Mouse (Mus musculus) midbrain, embryonic 10.5 days (tissue): Measurements from ENCODE around the gene Sart3. TPM values are rescaled to one million over a fixed set of nuclear protein-coding genes. Genes with fewer than 3 reads are reported as not detected.
"Not testable (repeated sequence)": the region's sequence is repeated elsewhere in the genome, so short reads cannot be mapped to it uniquely, and the experiment has no call there.

ENCODE experiments used
- DNase-seq: peaks from one replicate; pipeline ENCODE4 v3.0.0-alpha.2; 2017; ENCODE audit warnings: low spot score
- H3K27ac ChIP-seq: fragments of 300-500 bp; sonication (generic); replicated peaks from 2 replicates; pipeline ENCODE4 v1.5.1; 2016; ENCODE audit warnings: mild to moderate bottlenecking
- H3K27me3 ChIP-seq: fragments of 300-500 bp; sonication (generic); 2 replicates; pipeline ENCODE4 v1.6.1; 2016; ENCODE audit warnings: low read depth, mild to moderate bottlenecking; ENCODE audit not compliant: poor library complexity, severe bottlenecking
- H3K36me3 ChIP-seq: fragments of 300-500 bp; sonication (generic); 2 replicates; pipeline ENCODE4 v1.6.1; 2016; ENCODE audit warnings: mild to moderate bottlenecking, moderate library complexity
- H3K4me1 ChIP-seq: fragments of 300-500 bp; sonication (generic); 2 replicates; pipeline ENCODE4 v1.6.1; 2016
- H3K4me3 ChIP-seq: fragments of 300-500 bp; sonication (generic); 2 replicates; pipeline ENCODE4 v1.5.1; 2016; ENCODE audit warnings: mild to moderate bottlenecking, moderate library complexity
- H3K9me3 ChIP-seq: fragments of 300-500 bp; sonication (generic); replicated peaks from 2 replicates; pipeline ENCODE4 v1.6.1; 2016; ENCODE audit warnings: mild to moderate bottlenecking
- WGBS: fragments of 180-500 bp; shearing (Covaris S2); methylation state at CpG from one replicate; pipeline ENCODE4 v1.1.7; 2016; 5-methylcytosine and 5-hydroxymethylcytosine counted together
- polyA plus RNA-seq: library from polyadenylated mRNA; unstranded; fragments of >200 nt; fragmentation: Nextera tagmentation; extraction: Ambion mirVana; gene quantifications from 2 replicates; pipeline ENCODE4 v1.2.1, GENCODE M21; 2016

Gene Sart3
- polyA plus RNA-seq, 1 experiment from 2014 or later, result 77.1 TPM

DNA sequence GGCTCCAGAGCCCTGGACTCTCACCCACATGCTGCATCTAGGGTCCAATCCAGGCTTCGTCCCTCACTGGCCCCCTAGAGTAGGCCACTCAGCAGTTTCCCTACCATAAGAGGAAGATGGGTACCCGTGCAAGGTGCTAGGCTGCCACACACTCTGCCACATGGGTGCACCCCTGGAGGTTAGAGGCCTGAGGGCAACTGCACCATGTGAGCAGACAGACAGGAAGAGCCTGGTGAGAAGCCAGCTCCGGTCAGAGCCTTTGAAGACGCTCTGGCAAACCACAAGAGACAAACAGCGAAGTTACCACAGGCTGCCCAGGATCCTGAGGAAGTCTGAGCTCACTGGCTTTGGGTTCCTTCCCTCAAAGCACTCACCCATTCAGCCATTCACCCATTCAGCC is 14.7 kb upstream of the Sart3 start:
- no peaks in the 10 kb centered on the region for H3K36me3 ChIP-seq
- peaks cover 26% of the 10 kb centered on the region for H3K4me1 ChIP-seq
- H3K27ac ChIP-seq, result no peak overlapping the region
- H3K4me3 ChIP-seq, result no peak overlapping the region
- peaks cover 22% of the 10 kb centered on the region for H3K27me3 ChIP-seq
- no peaks in the 10 kb centered on the region for H3K9me3 ChIP-seq
- 77% methylated on average over 5 of the region's 5 CpGs for WGBS
- DNase-seq, result no peak

DNA sequence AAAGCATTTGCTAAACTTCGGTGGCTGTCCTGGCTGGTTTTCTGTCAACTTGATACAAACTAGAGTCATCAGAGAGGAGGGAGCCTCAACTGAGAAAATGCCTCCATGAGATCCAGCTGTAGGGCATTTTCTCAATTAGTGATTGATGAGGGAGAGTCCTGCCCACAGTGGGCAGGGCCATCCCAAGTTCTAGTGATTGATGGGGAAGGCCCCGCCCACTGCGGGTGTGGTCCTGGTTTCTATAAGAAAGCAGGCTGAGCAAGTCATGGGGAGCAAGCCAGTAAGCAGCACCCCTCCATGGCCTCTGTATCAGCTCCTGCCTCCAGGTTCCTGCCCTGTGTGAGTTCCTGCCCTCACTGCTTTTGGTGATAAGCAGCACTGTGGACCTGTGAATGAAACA is 11.8 kb upstream of the Sart3 start:
- H3K4me1 ChIP-seq, result peaks cover 21% of the 10 kb centered on the region
- not testable (repeated sequence) for H3K36me3 ChIP-seq, DNase-seq, H3K9me3 ChIP-seq, H3K4me3 ChIP-seq, H3K27ac ChIP-seq
- 31% methylated on average over 3 of the region's 3 CpGs for WGBS
- H3K27me3 ChIP-seq, result peaks cover 22% of the 10 kb centered on the region

DNA sequence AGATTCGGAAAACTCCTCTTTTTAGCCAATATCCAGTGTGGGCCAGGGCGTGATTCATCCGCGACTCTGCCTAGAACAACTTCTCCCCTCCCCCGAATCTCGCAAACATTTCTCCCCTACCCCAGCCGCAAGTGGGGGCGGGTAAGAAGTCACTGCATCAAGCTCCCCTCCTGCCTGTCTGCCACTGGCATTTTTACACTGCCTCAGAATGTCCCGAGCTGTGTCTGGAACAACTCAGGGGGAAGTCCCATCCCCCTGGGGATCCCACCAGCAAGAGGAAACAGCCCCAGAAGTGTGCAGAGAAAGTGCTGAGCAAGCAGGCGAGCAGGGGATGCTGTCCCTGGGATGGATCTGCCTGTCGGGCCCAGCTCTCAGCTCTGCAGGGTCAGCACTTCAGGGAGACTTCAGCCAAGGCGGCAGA is 11.3 kb upstream of the Sart3 start:
- Histone ChIP-seq H3K36me3 (peaks cover 4% of the 10 kb centered on the region; the same call in 1 of the 2 replicates), H3K9me3 (peaks cover 6% of the 10 kb centered on the region; the same call in 1 of the 2 replicates), H3K4me1 (peaks cover 16% of the 10 kb centered on the region), H3K27me3 (peaks cover 22% of the 10 kb centered on the region), H3K4me3 (no peak overlapping the region), H3K27ac (peak overlapping the region; percentile 56; the same call in 1 of the 2 replicates)
- no peak for DNase-seq
- 23% methylated on average over 12 of the region's 12 CpGs for WGBS

DNA sequence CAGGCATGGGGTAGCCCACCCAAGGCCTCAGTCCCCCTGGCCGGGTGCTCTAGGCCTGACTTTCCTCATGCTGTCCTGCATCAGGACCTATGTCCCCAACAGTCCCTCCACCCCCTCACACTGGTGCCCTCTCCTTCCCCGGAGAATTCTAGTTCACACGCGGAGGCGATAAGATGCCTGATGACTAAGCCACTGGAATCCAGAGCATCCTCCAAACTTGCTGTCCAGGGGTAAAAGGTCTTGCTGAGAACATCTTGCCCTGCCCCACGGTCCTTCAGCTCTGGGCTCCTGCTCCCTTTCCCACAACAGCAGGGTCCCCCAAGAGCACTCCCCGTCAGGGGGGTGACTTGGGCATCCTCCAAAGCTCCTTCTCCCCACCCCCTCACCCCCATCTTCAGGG is 10.3 kb upstream of the Sart3 start:
- Histone ChIP-seq H3K4me1 (peaks cover 7% of the 10 kb centered on the region), H3K36me3 (peaks cover 11% of the 10 kb centered on the region), H3K27ac (no peak overlapping the region), H3K9me3 (peaks cover 6% of the 10 kb centered on the region; the same call in 1 of the 2 replicates), H3K27me3 (peaks cover 22% of the 10 kb centered on the region), H3K4me3 (no peak overlapping the region)
- 89% methylated on average over 7 of the region's 7 CpGs for WGBS
- no peak for DNase-seq

DNA sequence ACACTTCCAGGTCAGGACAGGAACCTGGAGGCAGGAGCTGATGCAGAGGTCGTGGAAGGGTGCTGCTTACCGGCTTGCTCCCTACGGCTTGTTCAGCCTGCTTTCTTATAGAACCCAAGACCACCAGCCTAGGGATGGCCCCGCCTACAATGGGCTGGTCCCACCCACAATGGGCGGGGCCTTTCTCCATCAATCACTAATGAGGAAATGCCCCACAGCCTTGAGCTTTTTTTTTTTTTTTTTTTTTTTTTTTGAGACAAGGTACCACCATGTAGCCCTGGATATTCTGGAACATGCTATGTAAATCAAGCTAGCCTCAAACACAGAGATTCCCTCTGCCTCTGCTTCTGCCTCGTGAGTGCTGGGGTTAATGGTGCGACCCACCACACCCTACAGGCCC is 9.6 kb upstream of the Sart3 start:
- Histone ChIP-seq H3K4me1 (peaks cover 7% of the 10 kb centered on the region), H3K36me3 (peaks cover 18% of the 10 kb centered on the region), H3K27ac (no peak overlapping the region), H3K9me3 (peaks cover 6% of the 10 kb centered on the region; the same call in 1 of the 2 replicates), H3K4me3 (no peak overlapping the region), H3K27me3 (peaks cover 22% of the 10 kb centered on the region)
- DNase-seq, result no peak
- 77% methylated on average over 7 of the region's 7 CpGs for WGBS

DNA sequence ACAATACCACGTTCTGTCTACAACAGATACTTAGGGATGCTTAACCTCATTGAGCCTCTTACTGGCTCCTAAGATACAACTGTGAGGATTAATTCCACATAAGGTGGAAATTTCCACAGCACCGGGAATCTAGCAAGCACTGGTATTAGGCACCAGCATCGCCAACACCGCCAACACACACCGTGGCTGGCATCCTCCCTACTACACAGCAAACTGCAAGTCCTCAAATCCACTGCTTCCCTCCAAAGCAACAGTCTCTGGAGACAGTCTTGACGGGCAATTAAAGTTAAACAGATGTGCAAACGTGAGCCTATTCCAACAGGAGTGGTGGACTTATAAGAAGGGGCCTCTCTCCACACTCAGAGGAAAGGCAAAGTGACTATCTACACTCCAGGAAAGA is 8.9 kb upstream of the Sart3 start:
- H3K9me3 ChIP-seq, result peaks cover 6% of the 10 kb centered on the region; the same call in 1 of the 2 replicates
- H3K4me1 ChIP-seq, result peaks cover 7% of the 10 kb centered on the region
- peaks cover 24% of the 10 kb centered on the region for H3K36me3 ChIP-seq
- WGBS, result 86% methylated on average over 7 of the region's 7 CpGs
- no peak overlapping the region for H3K27ac ChIP-seq
- no peak for DNase-seq
- peaks cover 22% of the 10 kb centered on the region for H3K27me3 ChIP-seq
- H3K4me3 ChIP-seq, result no peak overlapping the region

DNA sequence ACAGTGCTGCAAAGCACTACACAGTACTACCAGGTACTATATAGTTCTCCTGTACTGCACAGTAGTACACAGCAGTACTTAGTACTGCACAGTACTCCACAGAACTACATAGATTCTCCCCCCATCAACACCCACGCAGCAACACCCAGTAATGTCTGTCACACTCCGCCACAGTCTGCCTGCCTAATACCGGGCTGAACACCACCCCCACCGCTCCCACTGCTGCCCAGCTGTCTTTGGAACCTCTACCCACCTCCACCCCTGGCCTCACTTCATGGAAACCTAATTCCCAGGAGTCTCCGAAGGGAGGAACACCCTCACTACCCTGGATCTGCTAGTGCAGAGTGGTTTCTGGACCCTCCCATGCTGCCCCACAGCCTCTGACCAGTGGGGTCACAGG is 8.5 kb upstream of the Sart3 start:
- DNase-seq, result no peak
- no peak overlapping the region for H3K27ac ChIP-seq
- peaks cover 7% of the 10 kb centered on the region for H3K4me1 ChIP-seq
- 90% methylated on average over 5 of the region's 5 CpGs for WGBS
- H3K9me3 ChIP-seq, result peaks cover 6% of the 10 kb centered on the region; the same call in 1 of the 2 replicates
- peaks cover 22% of the 10 kb centered on the region for H3K27me3 ChIP-seq
- H3K36me3 ChIP-seq, result peaks cover 29% of the 10 kb centered on the region
- H3K4me3 ChIP-seq, result no peak overlapping the region

DNA sequence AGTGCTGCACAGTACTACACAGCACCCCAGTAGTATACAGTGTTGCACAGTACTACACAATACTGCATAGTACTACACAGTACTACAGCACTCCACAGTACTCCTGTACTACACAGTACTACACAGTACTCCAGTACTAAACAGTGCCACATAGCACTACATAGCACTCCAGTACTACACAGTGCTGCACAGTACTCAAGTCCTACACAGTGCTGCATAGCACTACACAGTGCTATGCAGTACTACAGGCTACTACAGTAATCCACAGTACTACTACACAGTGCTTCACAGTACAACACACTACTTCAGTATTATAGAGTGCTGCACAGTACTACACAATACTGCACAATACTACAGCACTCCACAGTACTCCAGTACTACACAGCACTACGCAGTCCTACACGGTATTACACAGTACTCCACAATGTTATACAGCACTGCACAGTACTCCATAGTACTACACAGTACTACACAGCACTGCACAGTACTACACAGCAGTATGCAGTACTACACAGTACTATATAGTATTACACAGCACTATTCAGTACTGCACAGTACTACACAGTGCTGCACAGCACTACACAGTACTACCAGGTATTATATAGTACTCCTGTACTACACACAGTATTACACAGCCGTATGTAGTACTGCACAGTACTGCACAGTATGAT is 7.9 kb upstream of the Sart3 start:
- peaks cover 7% of the 10 kb centered on the region for H3K4me1 ChIP-seq
- H3K27ac ChIP-seq, result no peak overlapping the region
- H3K4me3 ChIP-seq, result no peak overlapping the region
- peaks cover 34% of the 10 kb centered on the region for H3K36me3 ChIP-seq
- peaks cover 6% of the 10 kb centered on the region; the same call in 1 of the 2 replicates for H3K9me3 ChIP-seq
- H3K27me3 ChIP-seq, result peaks cover 22% of the 10 kb centered on the region
- no peak for DNase-seq
- WGBS, result 94% methylated on average over 3 of the region's 3 CpGs

DNA sequence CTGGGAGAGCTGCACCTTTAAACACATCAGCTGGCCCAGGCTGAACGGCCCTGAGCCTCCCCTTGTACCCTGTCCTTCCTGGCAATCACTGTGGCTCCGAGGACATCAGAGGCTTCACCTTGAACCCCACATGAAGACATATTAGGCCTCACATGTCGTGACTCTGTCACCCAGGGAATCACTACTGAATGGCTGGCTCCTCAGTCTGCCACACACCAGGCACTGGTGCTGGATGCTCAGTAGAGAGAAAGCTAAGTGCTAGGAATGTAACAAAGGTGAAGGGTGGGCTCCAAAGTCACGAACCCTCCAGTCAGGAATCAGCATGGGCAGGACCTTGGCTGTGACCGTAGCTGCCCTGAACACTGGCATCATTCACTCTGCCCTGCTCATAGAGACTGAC is 7.3 kb upstream of the Sart3 start:
- peaks cover 7% of the 10 kb centered on the region for H3K4me1 ChIP-seq
- no peak overlapping the region for H3K4me3 ChIP-seq
- peaks cover 6% of the 10 kb centered on the region; the same call in 1 of the 2 replicates for H3K9me3 ChIP-seq
- H3K36me3 ChIP-seq, result peaks cover 41% of the 10 kb centered on the region
- no peak for DNase-seq
- peaks cover 21% of the 10 kb centered on the region for H3K27me3 ChIP-seq
- 80% methylated on average over 5 of the region's 5 CpGs for WGBS
- H3K27ac ChIP-seq, result no peak overlapping the region

DNA sequence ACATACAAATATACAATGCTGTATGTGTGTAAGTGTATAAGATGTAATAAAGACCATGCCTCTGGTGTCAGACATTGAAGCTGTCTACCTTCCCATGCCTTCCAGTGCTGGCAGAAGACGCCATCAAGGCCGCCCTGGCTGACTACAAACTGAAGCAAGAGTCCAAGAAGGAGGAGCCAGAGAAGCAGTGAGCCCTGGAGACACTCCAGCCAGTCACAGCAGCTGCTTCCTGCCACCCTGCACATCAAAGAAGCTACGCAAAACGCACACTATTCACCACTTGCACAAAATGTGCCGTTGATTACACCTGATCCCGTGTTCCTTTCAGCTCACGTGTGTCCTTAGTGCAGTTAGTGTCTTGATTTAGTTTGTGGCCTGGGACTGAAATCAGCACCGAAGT is 5.4 kb upstream of the Sart3 start:
- H3K36me3 ChIP-seq, result peaks cover 45% of the 10 kb centered on the region
- WGBS, result 91% methylated on average over 8 of the region's 8 CpGs
- H3K4me1 ChIP-seq, result peaks cover 13% of the 10 kb centered on the region
- H3K4me3 ChIP-seq, DNase-seq, H3K27me3 ChIP-seq, H3K27ac ChIP-seq, H3K9me3 ChIP-seq: not testable (repeated sequence)

DNA sequence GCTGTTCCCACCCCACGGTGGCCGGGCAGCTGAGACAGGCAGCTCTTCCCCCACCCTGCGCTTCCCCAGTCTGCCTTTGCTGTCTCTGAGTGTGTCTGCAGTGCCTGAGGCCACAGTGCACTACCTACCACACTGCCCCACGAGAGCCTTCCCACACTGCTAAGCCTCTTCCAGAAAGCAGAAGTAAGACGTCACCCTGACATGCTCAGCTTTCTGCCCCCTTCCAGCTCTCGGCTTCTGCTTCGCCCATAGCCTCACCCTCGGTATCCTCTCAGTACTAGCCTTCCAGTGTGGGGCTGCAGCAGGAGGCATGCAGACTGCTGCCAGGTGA is 4.6 kb upstream of the Sart3 start:
- H3K27me3 ChIP-seq, result no peaks in the 10 kb centered on the region
- DNase-seq, result no peak
- H3K4me1 ChIP-seq, result peaks cover 16% of the 10 kb centered on the region
- H3K9me3 ChIP-seq, result peaks cover 6% of the 10 kb centered on the region; the same call in 1 of the 2 replicates
- H3K36me3 ChIP-seq, result peaks cover 45% of the 10 kb centered on the region
- H3K27ac ChIP-seq, result no peak overlapping the region
- H3K4me3 ChIP-seq, result no peak overlapping the region
- 87% methylated on average over 8 of the region's 8 CpGs for WGBS

DNA sequence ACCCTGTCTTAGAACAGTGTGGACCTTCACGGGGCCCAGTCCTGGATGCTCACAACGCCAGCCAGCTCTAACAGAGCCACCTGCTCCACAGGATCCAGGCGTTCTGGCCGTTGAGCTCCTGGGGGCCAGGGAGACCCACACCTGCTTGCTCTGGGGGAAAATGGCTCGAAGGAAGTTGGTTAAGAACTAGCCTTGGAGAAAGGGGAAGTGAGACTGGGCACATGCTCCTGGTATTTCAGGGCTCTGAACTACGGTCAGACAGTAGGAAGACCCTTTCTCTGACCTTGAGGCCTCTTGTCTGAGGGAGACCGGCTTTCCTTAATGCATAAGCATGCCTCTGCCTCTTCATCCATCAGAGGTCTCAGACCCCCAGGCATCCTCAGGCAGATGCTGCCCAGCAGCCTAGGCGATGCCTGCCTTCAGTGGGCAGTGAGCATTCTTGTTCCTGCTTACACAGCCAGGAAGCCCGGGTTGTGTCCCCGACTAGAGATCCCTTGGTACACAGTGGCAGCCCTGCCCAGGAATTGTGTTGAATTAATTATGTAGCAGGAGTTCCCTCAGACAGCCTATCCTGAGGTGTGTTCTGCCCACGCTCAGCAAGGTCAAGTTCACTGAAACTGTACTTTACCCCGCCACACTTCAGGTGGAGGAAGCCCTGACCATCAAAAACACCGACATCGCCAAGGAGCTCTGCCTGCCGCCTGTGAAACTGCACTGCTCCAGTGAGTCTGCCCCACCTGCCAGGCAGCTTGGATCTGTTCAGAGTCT is 4.0 kb upstream of the Sart3 start:
- 92% methylated on average over 15 of the region's 15 CpGs for WGBS
- Histone ChIP-seq H3K9me3 (peaks cover 6% of the 10 kb centered on the region; the same call in 1 of the 2 replicates), H3K27ac (no peak overlapping the region), H3K27me3 (no peaks in the 10 kb centered on the region), H3K4me1 (peaks cover 17% of the 10 kb centered on the region), H3K4me3 (no peak overlapping the region), H3K36me3 (peaks cover 45% of the 10 kb centered on the region)
- no peak for DNase-seq

DNA sequence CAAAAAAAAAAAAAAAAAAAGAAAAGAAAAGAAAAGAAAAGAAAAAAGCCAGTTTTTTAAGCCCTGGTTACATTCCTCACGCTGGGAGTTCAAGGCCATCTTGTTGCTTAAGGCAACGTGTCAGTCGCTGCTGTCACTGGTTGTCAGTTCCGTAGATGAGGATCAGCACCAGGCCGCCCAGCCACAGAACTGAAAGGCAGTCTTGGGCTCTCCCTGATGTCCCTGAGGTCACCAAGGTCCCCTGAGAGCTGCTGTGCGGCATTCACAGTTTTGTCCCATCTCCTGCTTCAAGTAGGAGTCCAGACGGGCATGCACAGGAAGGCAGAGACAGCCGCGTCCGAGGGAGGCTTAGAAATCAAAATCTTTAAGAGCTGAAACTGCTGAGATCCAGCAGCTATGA is 3.3 kb upstream of the Sart3 start:
- H3K4me3 ChIP-seq, result no peak overlapping the region
- peaks cover 6% of the 10 kb centered on the region; the same call in 1 of the 2 replicates for H3K9me3 ChIP-seq
- no peak for DNase-seq
- H3K4me1 ChIP-seq, result peaks cover 18% of the 10 kb centered on the region
- peaks cover 45% of the 10 kb centered on the region for H3K36me3 ChIP-seq
- 89% methylated on average over 10 of the region's 10 CpGs for WGBS
- no peaks in the 10 kb centered on the region for H3K27me3 ChIP-seq
- no peak overlapping the region for H3K27ac ChIP-seq
